Mouse (Mus musculus) stomach, embryonic 14.5 days (tissue): ENCODE measurements around the gene Cdc14b. TPM values are rescaled to one million over a fixed set of nuclear protein-coding genes. Genes with fewer than 3 reads are reported as not detected.

Experiments
- ATAC-seq: fragments of 200-750 bp; cut with Nextera tagmentation; 2 replicates; pipeline ENCODE4 v1.8.0; 2017; ENCODE audit warnings: low read depth, moderate TSS enrichment; ENCODE audit not compliant: insufficient number of reproducible peaks, insufficient read depth, low FRiP score
- H3K27ac ChIP-seq: fragments of 300-500 bp; sonication (generic); 2 replicates; pipeline ENCODE4 v1.5.1; 2014; ENCODE audit warnings: mild to moderate bottlenecking, low read length, moderate library complexity, mixed read lengths
- H3K27me3 ChIP-seq: fragments of 300-500 bp; sonication (generic); 2 replicates; pipeline ENCODE4 v1.6.1; 2014; ENCODE audit warnings: low read length, control low read depth, mixed read lengths; ENCODE audit not compliant: control insufficient read depth, insufficient read depth
- H3K36me3 ChIP-seq: fragments of 300-500 bp; sonication (generic); 2 replicates; pipeline ENCODE4 v1.6.1; 2014; ENCODE audit warnings: mild to moderate bottlenecking, control low read depth, low read length, moderate library complexity, mixed read lengths; ENCODE audit not compliant: control insufficient read depth, insufficient read depth
- H3K4me1 ChIP-seq: fragments of 300-500 bp; sonication (generic); 2 replicates; pipeline ENCODE4 v1.6.1; 2014; ENCODE audit warnings: low read length, control low read depth, mixed read lengths; ENCODE audit not compliant: control insufficient read depth, insufficient read depth
- H3K4me2 ChIP-seq: fragments of 300-500 bp; sonication (generic); replicated peaks from 2 replicates; pipeline ENCODE4 v1.6.1; 2014; ENCODE audit warnings: low read depth, low read length, control low read depth
- H3K4me3 ChIP-seq: fragments of 300-500 bp; sonication (generic); 2 replicates; pipeline ENCODE4 v1.5.1; 2014; ENCODE audit warnings: low read depth, low read length, control low read depth
- H3K9ac ChIP-seq: fragments of 300-500 bp; sonication (generic); replicated peaks from 2 replicates; pipeline ENCODE4 v1.6.1; 2014; ENCODE audit warnings: low read depth, mild to moderate bottlenecking, control low read depth, low read length, moderate library complexity, mixed read lengths
- H3K9me3 ChIP-seq: fragments of 300-500 bp; sonication (generic); 2 replicates; pipeline ENCODE4 v1.6.1; 2016; ENCODE audit warnings: low read depth, low read length, control low read depth; ENCODE audit not compliant: control insufficient read depth
- WGBS: fragments of 180-500 bp; shearing (Covaris S2); extraction: QIAGEN DNeasy Blood & Tissue Kit; methylation state at CpG from one replicate; pipeline ENCODE4 v1.1.7; 2014; 5-methylcytosine and 5-hydroxymethylcytosine counted together
- polyA plus RNA-seq: library from polyadenylated mRNA; unstranded; fragments of >200 nt; fragmentation: Nextera tagmentation; extraction: Ambion mirVana; gene quantifications from 2 replicates; pipeline ENCODE4 v1.2.1, GENCODE M21; 2014

The Cdc14b gene
- polyA plus RNA-seq, 1 experiment from 2014 or later, result 46.0 TPM

- ATAC-seq, result peak; percentile 87
- H3K4me2 ChIP-seq, result peak within 1 kb of the TSS; percentile 33
- peak within 1 kb of the TSS; percentile 77 for H3K4me3 ChIP-seq
- no peaks in the 10 kb centered on the region for H3K9me3 ChIP-seq
- H3K36me3 ChIP-seq, result peaks cover 11% of the 10 kb centered on the region
- no peaks in the 10 kb centered on the region for H3K27me3 ChIP-seq
- H3K4me1 ChIP-seq, result peaks cover 15% of the 10 kb centered on the region; the same call in 1 of the 2 replicates
- under 1% methylated on average over 67 of the region's 74 CpGs for WGBS
- H3K27ac ChIP-seq, result peak within 1 kb of the TSS; percentile 87
- H3K9ac ChIP-seq, result peak within 1 kb of the TSS; percentile 72
Observed at GRCm38 (mm10) chr13:64312024-64312915, 37.2 kb upstream of the Cdc14b start, which contains the start of gene Aaed1. Gene Aaed1, minus strand, starts transcription at chr13:64312710.

- peaks cover 15% of the 10 kb centered on the region; the same call in 1 of the 2 replicates for H3K4me1 ChIP-seq
- peaks cover 11% of the 10 kb centered on the region for H3K36me3 ChIP-seq
- H3K27ac ChIP-seq, result no peak overlapping the region; the same call in 1 of the 2 replicates
- H3K9me3 ChIP-seq, result no peaks in the 10 kb centered on the region
- peak overlapping the region; percentile 33 for H3K4me2 ChIP-seq
- H3K9ac ChIP-seq, result no peak overlapping the region
- peak overlapping the region; percentile 77; the same call in 1 of the 2 replicates for H3K4me3 ChIP-seq
- 42% methylated on average over 1 of the region's 1 CpGs for WGBS
- H3K27me3 ChIP-seq, result no peaks in the 10 kb centered on the region
- ATAC-seq, result no peak
Observed at GRCm38 (mm10) chr13:64311266-64311665, 36.2 kb upstream of the Cdc14b start.

GRCm38 (mm10) chr13:64310585-64310984, 35.5 kb upstream of the Cdc14b start:
- Histone ChIP-seq H3K4me3 (no peak overlapping the region), H3K4me1 (peaks cover 15% of the 10 kb centered on the region; the same call in 1 of the 2 replicates), H3K9me3 (no peaks in the 10 kb centered on the region), H3K9ac (no peak overlapping the region), H3K4me2 (peak overlapping the region; percentile 33), H3K27ac (peak overlapping the region; percentile 44; the same call in 1 of the 2 replicates), H3K27me3 (no peaks in the 10 kb centered on the region), H3K36me3 (peaks cover 11% of the 10 kb centered on the region)
- 23% methylated on average over 6 of the region's 6 CpGs for WGBS
- peak; percentile 35; the same call in 1 of the 2 replicates for ATAC-seq

GRCm38 (mm10) chr13:64309842-64310241, 34.8 kb upstream of the Cdc14b start:
- no peak for ATAC-seq
- Histone ChIP-seq H3K36me3 (peaks cover 11% of the 10 kb centered on the region), H3K9me3 (no peaks in the 10 kb centered on the region), H3K4me3 (no peak overlapping the region), H3K27ac (peak overlapping the region; percentile 44; the same call in 1 of the 2 replicates), H3K4me1 (peaks cover 15% of the 10 kb centered on the region; the same call in 1 of the 2 replicates), H3K27me3 (no peaks in the 10 kb centered on the region), H3K9ac (no peak overlapping the region), H3K4me2 (peak overlapping the region; percentile 4)
- WGBS, result 55% methylated on average over 11 of the region's 11 CpGs

GRCm38 (mm10) chr13:64309036-64309435, 33.9 kb upstream of the Cdc14b start:
- H3K27ac ChIP-seq, result no peak overlapping the region
- 50% methylated on average over 5 of the region's 5 CpGs for WGBS
- no peaks in the 10 kb centered on the region for H3K9me3 ChIP-seq
- H3K4me2 ChIP-seq, result no peak overlapping the region
- no peak overlapping the region for H3K4me3 ChIP-seq
- ATAC-seq, result no peak
- peaks cover 15% of the 10 kb centered on the region; the same call in 1 of the 2 replicates for H3K4me1 ChIP-seq
- H3K36me3 ChIP-seq, result peaks cover 14% of the 10 kb centered on the region
- no peak overlapping the region for H3K9ac ChIP-seq
- H3K27me3 ChIP-seq, result no peaks in the 10 kb centered on the region

GRCm38 (mm10) chr13:64307508-64307907, 32.4 kb upstream of the Cdc14b start:
- 86% methylated on average over 5 of the region's 5 CpGs for WGBS
- Histone ChIP-seq H3K36me3 (peaks cover 14% of the 10 kb centered on the region), H3K27me3 (no peaks in the 10 kb centered on the region), H3K4me2 (no peak overlapping the region), H3K4me3 (no peak overlapping the region), H3K9ac (no peak overlapping the region), H3K27ac (no peak overlapping the region), H3K9me3 (no peaks in the 10 kb centered on the region), H3K4me1 (peaks cover 15% of the 10 kb centered on the region; the same call in 1 of the 2 replicates)
- no peak for ATAC-seq

GRCm38 (mm10) chr13:64306078-64306477, 31.0 kb upstream of the Cdc14b start:
- H3K4me3 ChIP-seq, result no peak overlapping the region
- H3K27ac ChIP-seq, result no peak overlapping the region
- WGBS, result 76% methylated on average over 3 of the region's 3 CpGs
- H3K4me2 ChIP-seq, result no peak overlapping the region
- H3K36me3 ChIP-seq, result peaks cover 14% of the 10 kb centered on the region
- H3K4me1 ChIP-seq, result peaks cover 12% of the 10 kb centered on the region; the same call in 1 of the 2 replicates
- ATAC-seq, result no peak
- no peaks in the 10 kb centered on the region for H3K27me3 ChIP-seq
- no peaks in the 10 kb centered on the region for H3K9me3 ChIP-seq
- no peak overlapping the region for H3K9ac ChIP-seq

GRCm38 (mm10) chr13:64299069-64299468, 24.0 kb upstream of the Cdc14b start:
- no peak for ATAC-seq
- no peak overlapping the region for H3K27ac ChIP-seq
- H3K27me3 ChIP-seq, result no peaks in the 10 kb centered on the region
- no peaks in the 10 kb centered on the region for H3K9me3 ChIP-seq
- no peaks in the 10 kb centered on the region for H3K36me3 ChIP-seq
- H3K4me3 ChIP-seq, result no peak overlapping the region
- no peak overlapping the region for H3K4me2 ChIP-seq
- H3K9ac ChIP-seq, result no peak overlapping the region
- WGBS, result 95% methylated on average over 1 of the region's 1 CpGs
- H3K4me1 ChIP-seq, result no peaks in the 10 kb centered on the region
